12 mouse cellular contexts compared by ENCODE assay signal in the genomic region with DNA sequence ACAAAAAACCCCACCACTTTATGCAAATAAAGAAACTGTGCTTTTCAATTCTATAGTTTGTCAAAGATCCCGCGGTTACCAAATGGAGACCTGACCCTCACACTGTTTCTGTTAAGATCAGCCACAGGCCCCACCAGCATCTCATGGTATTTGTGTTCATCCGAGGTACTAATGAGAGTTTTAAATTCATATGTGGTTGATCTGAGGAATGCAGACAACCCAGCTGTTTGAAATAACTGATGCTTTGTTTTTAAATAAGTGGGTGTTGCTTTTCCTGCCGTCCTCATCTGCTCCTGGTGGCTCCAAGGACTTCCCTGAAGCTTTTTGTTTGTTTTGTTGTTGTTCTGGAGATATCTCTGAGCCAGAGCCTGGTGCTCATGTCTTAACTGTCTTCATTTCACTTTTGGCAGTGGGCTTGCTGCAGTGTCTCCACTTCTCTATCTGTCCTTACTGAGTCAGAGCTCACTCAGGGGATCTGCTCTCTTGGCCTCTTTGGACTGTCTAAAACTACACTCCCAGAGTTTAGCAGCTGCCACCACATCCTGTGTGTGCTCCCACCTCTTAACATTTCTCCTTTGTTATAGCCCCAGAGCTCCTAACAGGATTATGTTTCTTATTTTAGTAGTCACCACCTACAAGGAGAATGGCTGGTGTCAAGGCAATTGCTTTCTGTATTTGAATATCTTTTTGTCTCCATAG. TPM values are rescaled to one million over a fixed set of nuclear protein-coding genes. Genes with fewer than 3 reads are reported as not detected.
DNase-seq lines count a peak whose midpoint lies in the region; ATAC-seq lines count a peak whose summit lies in the region.
"Had no signal": no experiment of that assay in that cellular context is flagged by ENCODE, and none has a peak within 500 bp of the region (broad histone marks: within the 10 kb centered on the region; RNA-seq: fewer than 3 reads in every experiment).

No protein-coding gene starts in this region.

- no peak for ATAC-seq in hindbrain, embryonic 11.5 days (ENCODE audit: low FRiP score)
- ATAC-seq in forebrain, embryonic 15.5 days (replicated peaks), result no peak
- ATAC-seq: inflammation-experienced regulatory T-cells, adult 6 months had no signal

- H3K4me2 ChIP-seq in hindbrain, embryonic 11.5 days (replicated peaks; ENCODE audit: low read depth, low read length), result no peak overlapping the region
- no peak overlapping the region for H3K4me2 ChIP-seq in forebrain, embryonic 15.5 days (replicated peaks)
- H3K4me2 ChIP-seq: limb, embryonic 13.5 days; neural tube, embryonic 15.5 days had no signal

- no peaks in the 10 kb centered on the region for H3K9me3 ChIP-seq in hindbrain, embryonic 10.5 days
- H3K9me3 ChIP-seq in hindbrain, embryonic 11.5 days (ENCODE audit: control insufficient read depth, low read length), result no peaks in the 10 kb centered on the region
- no peaks in the 10 kb centered on the region for H3K9me3 ChIP-seq in heart, embryonic 10.5 days
- no peaks in the 10 kb centered on the region for H3K9me3 ChIP-seq in forebrain, embryonic 15.5 days
- H3K9me3 ChIP-seq: limb, embryonic 13.5 days; neural tube, embryonic 15.5 days had no signal

- peaks cover 11% of the 10 kb centered on the region for H3K4me1 ChIP-seq in hindbrain, embryonic 10.5 days (replicated peaks)
- no peaks in the 10 kb centered on the region for H3K4me1 ChIP-seq in hindbrain, embryonic 11.5 days (replicated peaks; ENCODE audit: control insufficient read depth, insufficient read depth, low read length)
- peaks cover 48% of the 10 kb centered on the region for H3K4me1 ChIP-seq in heart, embryonic 10.5 days
- H3K4me1 ChIP-seq in forebrain, embryonic 15.5 days, result no peaks in the 10 kb centered on the region

- H3K27me3 ChIP-seq in hindbrain, embryonic 10.5 days (ENCODE audit: insufficient read depth, poor library complexity, severe bottlenecking), result no peaks in the 10 kb centered on the region
- H3K27me3 ChIP-seq in hindbrain, embryonic 11.5 days (ENCODE audit: control insufficient read depth, insufficient read depth, low read length), result no peaks in the 10 kb centered on the region
- no peaks in the 10 kb centered on the region for H3K27me3 ChIP-seq in heart, embryonic 10.5 days (ENCODE audit: insufficient read depth, poor library complexity, severe bottlenecking)
- no peaks in the 10 kb centered on the region for H3K27me3 ChIP-seq in forebrain, embryonic 15.5 days
- H3K27me3 ChIP-seq: limb, embryonic 13.5 days; neural tube, embryonic 15.5 days had no signal

- no peak for DNase-seq in hindbrain, embryonic 10.5 days (ENCODE audit: low spot score)
- no peak for DNase-seq in hindbrain, embryonic 11.5 days (ENCODE audit: low spot score)
- DNase-seq in retina, postnatal 1 day, result peak; percentile 4
- DNase-seq in retina, embryonic 14.5 days (ENCODE audit: low spot score), result no peak
- DNase-seq in heart, embryonic 10.5 days (ENCODE audit: low spot score), result no peak
- peak; percentile 70 for DNase-seq in skeletal muscle tissue, adult 2 months (ENCODE audit: low read depth, low spot score)
- DNase-seq in layer of hippocampus, postnatal 36 days, result no peak
- DNase-seq: right cerebral cortex, postnatal 4 days had no signal

- no peaks in the 10 kb centered on the region for H3K36me3 ChIP-seq in hindbrain, embryonic 10.5 days
- no peaks in the 10 kb centered on the region for H3K36me3 ChIP-seq in hindbrain, embryonic 11.5 days (ENCODE audit: control insufficient read depth, insufficient read depth, low read length)
- H3K36me3 ChIP-seq in heart, embryonic 10.5 days, result peaks cover 3% of the 10 kb centered on the region; the same call in 1 of the 2 replicates
- H3K36me3 ChIP-seq in forebrain, embryonic 15.5 days, result no peaks in the 10 kb centered on the region
- H3K36me3 ChIP-seq: limb, embryonic 13.5 days; neural tube, embryonic 15.5 days had no signal

- no peak overlapping the region for H3K4me3 ChIP-seq in hindbrain, embryonic 10.5 days
- no peak overlapping the region for H3K4me3 ChIP-seq in hindbrain, embryonic 11.5 days (ENCODE audit: low read depth, low read length)
- H3K4me3 ChIP-seq in heart, embryonic 10.5 days, result no peak overlapping the region
- no peak overlapping the region for H3K4me3 ChIP-seq in forebrain, embryonic 15.5 days
- H3K4me3 ChIP-seq: limb, embryonic 13.5 days; neural tube, embryonic 15.5 days had no signal

- 48% methylated on average over 4 of the region's 4 CpGs for WGBS in hindbrain, embryonic 10.5 days
- 46% methylated on average over 4 of the region's 4 CpGs for WGBS in hindbrain, embryonic 11.5 days
- WGBS in heart, embryonic 10.5 days, result 37% methylated on average over 4 of the region's 4 CpGs
- WGBS in forebrain, embryonic 15.5 days, result 36% methylated on average over 4 of the region's 4 CpGs

- H3K9ac ChIP-seq in hindbrain, embryonic 11.5 days (ENCODE audit: low read depth, low read length), result no peak overlapping the region
- H3K9ac ChIP-seq in forebrain, embryonic 15.5 days (replicated peaks), result no peak overlapping the region
- H3K9ac ChIP-seq: limb, embryonic 13.5 days; neural tube, embryonic 15.5 days had no signal

- peak overlapping the region; percentile 71 for H3K27ac ChIP-seq in hindbrain, embryonic 10.5 days
- no peak overlapping the region for H3K27ac ChIP-seq in hindbrain, embryonic 11.5 days (ENCODE audit: low read depth, low read length)
- H3K27ac ChIP-seq in heart, embryonic 10.5 days, result peak overlapping the region; percentile 69; the same call in 1 of the 2 replicates
- no peak overlapping the region for H3K27ac ChIP-seq in forebrain, embryonic 15.5 days (replicated peaks)
- H3K27ac ChIP-seq: limb, embryonic 13.5 days; neural tube, embryonic 15.5 days had no signal

RNA-seq across cellular contexts. Expression of a gene that starts 39.1 kb away (rescaled TPM):
- polyA plus RNA-seq in hindbrain, embryonic 10.5 days (2016; fragmentation: Nextera tagmentation; extraction: Ambion mirVana), result 4.2 and 6.3 TPM in 2 replicates
- polyA plus RNA-seq in hindbrain, embryonic 11.5 days (2014; fragmentation: Nextera tagmentation; extraction: Ambion mirVana), result 5.3 and 7.1 TPM in 2 replicates
- 20.6 and 23.9 TPM in 2 replicates for polyA plus RNA-seq in heart, embryonic 10.5 days (2016; fragmentation: Nextera tagmentation; extraction: Ambion mirVana)
- polyA plus RNA-seq in forebrain, embryonic 15.5 days (2015; fragmentation: Nextera tagmentation; extraction: Ambion mirVana), result 10.7 and 13.3 TPM in 2 replicates
- total RNA-seq in layer of hippocampus, postnatal 36 days (2021), result 10 to 100 TPM; 54.1 to 71.6 TPM
- polyA plus RNA-seq: inflammation-experienced regulatory T-cells, adult 6 months had no signal

Comparison
In these comparisons a context has a peak if more than half of its experiments do, and no peak if none do; other contexts are left out.
1. DNase-seq: peak in retina, postnatal 1 day (single experiment) and skeletal muscle tissue, adult 2 months (single experiment); none in hindbrain, embryonic 10.5 days (single experiment), hindbrain, embryonic 11.5 days (single experiment), retina, embryonic 14.5 days (single experiment), heart, embryonic 10.5 days (single experiment) and layer of hippocampus, postnatal 36 days (0 of 2).
2. H3K27ac ChIP-seq: peak in hindbrain, embryonic 10.5 days (single experiment) and heart, embryonic 10.5 days (single experiment); none in hindbrain, embryonic 11.5 days (single experiment) and forebrain, embryonic 15.5 days (single experiment).